In the genomic region with DNA sequence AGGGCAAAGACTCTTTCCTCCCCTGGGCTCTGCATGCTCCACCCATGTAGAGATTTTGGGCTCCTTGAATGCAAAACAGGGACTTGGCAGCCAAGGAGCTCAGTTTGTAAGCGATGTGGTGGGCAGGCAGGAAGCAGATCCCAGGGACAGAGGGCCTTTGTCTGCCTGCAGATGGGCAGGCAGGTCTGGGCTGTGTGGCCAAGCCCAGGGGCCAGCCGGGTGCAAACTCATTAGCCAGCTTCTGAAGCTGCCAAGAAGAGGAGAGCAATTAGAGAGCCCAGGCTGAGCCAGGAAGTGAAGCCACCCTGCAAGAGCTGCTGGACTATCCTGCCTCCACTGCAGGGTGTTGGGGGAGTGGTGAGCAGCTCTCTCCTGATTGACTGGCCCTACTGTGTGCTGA, we compare ENCODE assay signal across 11 mouse cellular contexts. TPM values are rescaled to one million over a fixed set of nuclear protein-coding genes. Genes with fewer than 3 reads are reported as not detected.
DNase-seq lines count a peak whose midpoint lies in the region; ATAC-seq and TF ChIP-seq lines count a peak whose summit lies in the region.
"Had no signal": no experiment of that assay in that cellular context is flagged by ENCODE, and none has a peak within 500 bp of the region (broad histone marks: within the 10 kb centered on the region; RNA-seq: fewer than 3 reads in every experiment).

No protein-coding gene starts in this region.

- peak; percentile 69 for ATAC-seq in forebrain, embryonic 14.5 days

- H3K4me3 ChIP-seq in gastrocnemius, adult 2 months, result no peak overlapping the region
- H3K4me3 ChIP-seq in forebrain, embryonic 14.5 days (ENCODE audit: low read depth, low read length), result no peak overlapping the region
- H3K4me3 ChIP-seq in lung, adult 2 months (replicated peaks; ENCODE audit: extremely low read depth, low read depth, low read length), result no peak overlapping the region
- H3K4me3 ChIP-seq: megakaryocyte, embryonic 14.5 days had no signal

- no peaks in the 10 kb centered on the region for H3K9me3 ChIP-seq in forebrain, embryonic 14.5 days (replicated peaks; ENCODE audit: control insufficient read depth, low read length)
- H3K9me3 ChIP-seq: megakaryocyte, embryonic 14.5 days had no signal

- H3K4me1 ChIP-seq in forebrain, embryonic 14.5 days (ENCODE audit: control insufficient read depth, insufficient read depth, low read length), result peaks cover 21% of the 10 kb centered on the region
- no peaks in the 10 kb centered on the region for H3K4me1 ChIP-seq in lung, adult 2 months (ENCODE audit: control insufficient read depth, insufficient read depth, low read length)

- H3K4me2 ChIP-seq in forebrain, embryonic 14.5 days (ENCODE audit: low read length), result no peak overlapping the region

- TF ChIP-seq POLR2A in lung, adult 2 months (IDR thresholded peaks at IDR 0.05; ENCODE audit: borderline replicate concordance, extremely low read depth, low read depth, low read length), result no peak

- no peak for TF ChIP-seq CTCF in gastrocnemius, adult 2 months (IDR thresholded peaks at IDR 0.05)
- TF ChIP-seq CTCF in lung, adult 2 months (IDR thresholded peaks at IDR 0.05; ENCODE audit: insufficient read depth, low read length), result no peak

- intact Hi-C loops in gastrocnemius, adult 2 months (cut with DNase I), result no loop called here

- H3K9ac ChIP-seq in forebrain, embryonic 14.5 days (ENCODE audit: low read length), result no peak overlapping the region

- H3K27ac ChIP-seq in gastrocnemius, adult 2 months, result no peak overlapping the region
- H3K27ac ChIP-seq in forebrain, embryonic 14.5 days (ENCODE audit: low read depth, low read length), result peak overlapping the region; percentile 85

- no peaks in the 10 kb centered on the region for H3K36me3 ChIP-seq in forebrain, embryonic 14.5 days (ENCODE audit: control insufficient read depth, insufficient read depth, low read length)

- 4% methylated on average over 2 of the region's 2 CpGs for WGBS in forebrain, embryonic 14.5 days
- 21% methylated on average over 2 of the region's 2 CpGs for WGBS in lung, adult 2 months

- DNase-seq in gastrocnemius, adult 2 months, result peak; percentile 34
- no peak for DNase-seq in gastrocnemius, postnatal 10 days
- DNase-seq in forebrain, embryonic 14.5 days (ENCODE audit: low spot score), result peak; percentile 85
- peak; percentile 52 to 71 for DNase-seq in layer of hippocampus, postnatal 10 days (ENCODE audit: low spot score in 2 of 2)
- DNase-seq in right cerebral cortex, postnatal 10 days (ENCODE audit: low spot score in 2 of 2), result peak; percentile 77 to 85
- no peak for DNase-seq in embryo, embryonic 9.5 days (ENCODE audit: extremely low spot score)
- no peak for DNase-seq in lung, adult 2 months
- no peak for DNase-seq in ovary, postnatal 10 days (ENCODE audit: low spot score)
- DNase-seq: heart, postnatal 4 days; thymus, adult 2 months had no signal

- no peaks in the 10 kb centered on the region for H3K27me3 ChIP-seq in forebrain, embryonic 14.5 days (replicated peaks; ENCODE audit: control insufficient read depth, insufficient read depth, low read length)

RNA-seq across cellular contexts. Expression of a gene that starts 28.9 kb away (rescaled TPM):
- total RNA-seq in gastrocnemius, adult 2 months (2021), result not detected
- not detected for total RNA-seq in gastrocnemius, postnatal 10 days (2021)
- polyA plus RNA-seq in forebrain, embryonic 14.5 days (2014; fragmentation: Nextera tagmentation; extraction: Ambion mirVana), result 0.20 and 0.30 TPM in 2 replicates
- not detected for total RNA-seq in layer of hippocampus, postnatal 10 days (2021)
- polyA plus RNA-seq in lung, adult 2 months (2012; rRNA removed), result 0.27 and 0.68 TPM in 2 replicates
- total RNA-seq: heart, postnatal 4 days had no signal

Comparison
In these comparisons a context has a peak if more than half of its experiments do, and no peak if none do; other contexts are left out.
1. DNase-seq: peak in gastrocnemius, adult 2 months (single experiment), forebrain, embryonic 14.5 days (single experiment), layer of hippocampus, postnatal 10 days (2 of 2) and right cerebral cortex, postnatal 10 days (2 of 2); none in gastrocnemius, postnatal 10 days (single experiment), embryo, embryonic 9.5 days (single experiment), lung, adult 2 months (single experiment) and ovary, postnatal 10 days (single experiment).